Mouse (Mus musculus) inflammation-experienced regulatory T-cells, adult 16 weeks (primary cell): ENCODE measurements around the gene Olfr180. TPM values are rescaled to one million over a fixed set of nuclear protein-coding genes. Genes with fewer than 3 reads are reported as not detected.

Source experiments
- polyA plus RNA-seq: library from polyadenylated mRNA; unstranded; fragments of 100-300 nt; shearing (Covaris generic); gene quantifications from one replicate; pipeline ENCODE4 v1.2.1, GENCODE M21; 2017

Gene Olfr180
- not detected for polyA plus RNA-seq

DNA sequence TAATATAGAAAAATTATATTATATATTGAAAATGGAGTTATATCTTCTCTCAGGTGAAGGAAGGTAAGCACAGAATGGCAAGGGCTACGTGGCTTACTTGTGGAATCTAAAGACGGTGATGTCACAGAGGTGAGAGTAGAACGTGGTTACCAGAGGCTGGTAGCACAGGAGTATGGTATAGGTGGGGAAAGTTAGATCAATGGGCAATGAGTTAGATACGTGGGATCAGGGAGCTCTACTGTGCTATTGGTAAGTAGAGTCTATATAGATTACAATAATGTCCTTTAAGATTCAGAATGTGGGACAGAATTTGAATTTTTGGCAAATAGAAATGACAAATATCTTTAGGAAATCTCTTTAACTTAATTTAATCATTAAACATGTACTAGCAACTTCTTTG lies at the start of gene Olfr180:
Olfr180 (minus strand) TSS at position 101 of the 400 bp plus-strand sequence.

DNA sequence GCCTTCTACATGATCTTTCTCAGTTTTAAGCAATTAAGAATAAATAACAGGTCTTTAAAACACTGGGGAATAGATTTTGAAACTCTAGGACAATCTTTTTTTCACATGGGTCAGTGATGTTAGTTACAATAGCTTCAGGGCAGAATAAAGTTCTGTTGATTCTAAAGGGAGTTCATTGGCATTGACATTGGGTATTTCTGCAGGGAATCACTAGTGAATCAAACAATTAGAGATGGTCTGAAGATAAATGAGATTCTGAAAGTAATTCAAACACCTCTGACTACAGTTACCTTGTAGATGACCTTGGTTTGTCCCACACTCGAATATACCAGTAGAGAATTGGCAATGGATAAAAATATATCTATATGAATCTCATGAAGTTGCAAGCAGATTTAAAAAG lies 537 bp downstream of the Olfr180 start, which contains the start of gene Olfr181:
Olfr181 (minus strand) TSS at position 101 of the 400 bp plus-strand sequence.

DNA sequence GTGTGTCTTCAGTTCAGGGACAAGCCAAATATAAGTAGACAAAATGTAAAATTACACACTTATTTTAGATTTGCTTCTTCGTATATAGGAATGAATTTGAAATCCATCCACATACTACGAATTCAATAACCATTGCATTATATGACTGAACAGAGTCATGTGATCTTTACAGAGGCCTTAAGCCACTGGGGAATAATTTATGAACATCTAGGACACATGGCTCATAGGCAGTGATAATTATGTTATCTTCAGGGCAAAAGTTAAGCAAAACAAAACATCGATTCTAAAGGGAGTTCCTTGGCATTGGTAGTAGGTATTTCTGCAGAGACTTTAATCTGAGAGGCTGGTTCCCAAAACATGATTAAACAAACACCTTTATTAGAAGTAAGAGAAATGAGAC lies 37.2 kb downstream of the Olfr180 start, which contains the start of gene Olfr178:
Olfr178 (minus strand) TSS at position 101 of the 400 bp plus-strand sequence.

DNA sequence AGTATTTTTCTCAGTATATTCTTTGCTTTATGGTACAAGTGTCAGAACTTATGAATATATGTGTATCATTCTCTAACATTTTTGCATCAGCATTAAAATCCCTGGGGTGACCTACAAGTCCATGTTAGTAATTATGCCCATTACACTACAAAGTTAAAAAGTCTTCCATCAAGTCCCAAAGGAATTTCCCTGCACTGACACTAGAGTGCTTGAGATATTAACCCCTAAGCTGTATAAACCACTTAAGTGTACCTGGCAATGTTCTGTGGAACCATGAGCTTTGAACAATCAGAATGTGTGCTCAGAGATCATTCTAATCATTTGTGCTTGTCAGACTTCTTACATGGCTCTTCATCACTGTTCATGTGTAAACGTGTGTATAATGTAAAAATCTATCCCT lies 54.5 kb downstream of the Olfr180 start, which contains the start of gene Olfr177:
Olfr177 (minus strand) TSS at position 101 of the 400 bp plus-strand sequence.

Other genes starting within 250 kb of the Olfr180 start
- gene Gpr15, start 210.3 kb downstream of the Olfr180 start, polyA plus RNA-seq, result 53.3 TPM
- gene Cldnd1, start 201.5 kb downstream of the Olfr180 start, polyA plus RNA-seq, result 175 TPM
- not detected for gene Olfr172, start 166.2 kb downstream of the Olfr180 start, polyA plus RNA-seq
- gene Olfr173, start 129.1 kb downstream of the Olfr180 start, polyA plus RNA-seq, result 2.0 TPM
- gene Olfr175-ps1, start 102.6 kb downstream of the Olfr180 start, polyA plus RNA-seq, result 0.24 TPM
- not detected for gene Olfr177, start 54.6 kb downstream of the Olfr180 start, polyA plus RNA-seq
- gene Olfr178, start 37.3 kb downstream of the Olfr180 start, polyA plus RNA-seq, result 0.13 TPM
- not detected for gene Olfr181, start 637 bp downstream of the Olfr180 start, polyA plus RNA-seq
- not detected for gene Olfr183, start 66.0 kb upstream of the Olfr180 start, polyA plus RNA-seq
- not detected for gene Olfr186, start 100.9 kb upstream of the Olfr180 start, polyA plus RNA-seq
- gene Olfr187, start 110.4 kb upstream of the Olfr180 start, polyA plus RNA-seq, result not detected
- gene Olfr190, start 148.6 kb upstream of the Olfr180 start, polyA plus RNA-seq, result not detected
- gene Olfr191, start 160.4 kb upstream of the Olfr180 start, polyA plus RNA-seq, result not detected
- not detected for gene Olfr193, start 182.5 kb upstream of the Olfr180 start, polyA plus RNA-seq
- not detected for gene Olfr194, start 191.7 kb upstream of the Olfr180 start, polyA plus RNA-seq
- gene Olfr195, start 217.7 kb upstream of the Olfr180 start, polyA plus RNA-seq, result not detected
- not detected for gene Olfr196, start 241.1 kb upstream of the Olfr180 start, polyA plus RNA-seq